Mouse (Mus musculus): ENCODE data around the gene Tes3-ps. TPM values are rescaled to one million over a fixed set of nuclear protein-coding genes. Genes with fewer than 3 reads are reported as not detected.

Tes3-ps gene
- 1 to 10 TPM; 6.6 to 7.3 TPM for polyA plus RNA-seq (2017; shearing (Covaris generic))

DNA sequence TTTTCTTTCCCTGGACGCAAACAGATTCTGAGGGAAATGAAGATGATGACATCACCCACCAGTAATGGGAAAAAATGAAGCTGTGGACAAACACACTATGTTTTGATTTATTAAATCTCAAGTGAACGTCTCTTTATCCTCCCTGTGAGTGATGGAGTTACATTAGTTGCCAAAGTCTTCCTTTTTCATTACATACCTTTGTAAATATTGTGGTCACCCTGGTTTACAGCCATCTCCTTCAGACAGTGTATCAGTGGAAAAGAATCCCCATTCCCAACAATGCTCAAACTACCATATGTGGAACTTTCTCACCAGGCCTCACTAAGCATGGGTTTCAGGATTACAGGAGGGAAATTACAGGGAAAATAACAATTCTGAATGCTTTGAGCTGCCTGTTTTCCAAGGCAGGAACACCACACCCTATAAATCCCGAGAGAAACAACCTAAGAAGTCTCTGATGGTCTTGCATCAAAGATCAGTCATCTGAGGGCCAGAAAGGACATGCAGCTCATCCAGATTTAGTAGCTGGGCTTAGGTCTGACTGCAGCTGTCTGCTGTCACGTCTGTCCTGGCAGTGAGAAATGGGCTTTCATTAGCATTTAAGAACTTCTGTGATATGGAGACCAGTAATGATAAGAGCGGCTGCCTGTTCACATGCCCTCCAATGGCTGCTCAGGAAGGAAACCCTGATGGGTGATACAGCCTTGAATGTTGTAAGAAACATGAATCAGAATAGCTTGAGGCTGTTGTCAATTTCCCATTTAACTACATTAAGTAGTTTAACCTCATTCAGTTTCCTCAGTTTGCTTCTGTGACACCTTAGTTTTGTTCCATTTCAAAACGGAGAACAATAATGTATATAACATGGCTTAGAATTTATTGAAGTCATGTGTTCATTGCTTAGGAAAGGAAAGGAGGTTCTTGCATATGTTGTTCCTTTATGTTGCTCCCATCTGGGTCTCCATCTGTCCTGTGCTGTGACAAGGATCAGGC, at the start of gene Tes3-ps:
Tes3-ps (plus strand) TSS at position 943 of the 993 bp plus-strand sequence.
- no peak for ATAC-seq

DNA sequence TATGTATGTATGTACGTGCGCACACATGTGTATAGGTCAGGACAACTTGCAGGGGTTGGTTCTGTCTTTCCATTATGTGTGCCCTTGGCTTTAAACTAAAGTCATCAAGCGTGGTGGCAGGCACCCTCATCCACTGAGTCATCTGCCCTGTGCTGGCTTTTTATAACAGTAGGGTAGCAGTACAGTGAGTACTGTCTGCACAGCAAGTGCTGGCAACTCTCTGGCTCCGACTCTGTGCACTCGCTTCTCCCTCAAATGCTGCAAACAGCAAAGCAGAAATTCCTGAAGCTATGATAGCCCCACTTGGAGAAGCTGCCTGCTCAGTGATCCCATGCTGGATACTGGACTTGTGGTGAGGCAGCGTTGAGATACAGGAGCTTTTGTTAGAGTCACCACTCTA, 48.7 kb upstream of the Tes3-ps start:
- no peak for ATAC-seq

DNA sequence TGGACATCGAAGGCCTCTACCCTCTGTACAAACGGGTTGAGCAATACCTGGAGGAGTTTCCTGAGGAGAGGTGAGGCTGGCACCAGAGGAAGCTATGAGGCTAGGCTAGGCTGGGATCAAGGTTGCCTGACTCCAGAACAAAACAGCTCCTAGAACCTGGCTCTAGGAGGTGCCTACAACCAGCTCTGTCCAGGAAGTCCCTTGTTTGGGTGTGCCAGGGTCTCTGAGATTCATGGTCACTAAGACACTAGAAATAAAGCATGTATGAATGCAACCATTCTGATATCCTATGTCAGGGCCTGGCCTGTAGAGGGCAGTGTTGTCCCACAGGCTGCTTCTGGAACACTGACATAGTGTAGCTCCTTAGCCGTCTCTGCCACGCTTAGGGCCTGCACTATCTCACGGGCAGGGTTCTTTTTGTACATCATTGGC, 43.8 kb upstream of the Tes3-ps start:
- ATAC-seq, result peak; percentile 88

DNA sequence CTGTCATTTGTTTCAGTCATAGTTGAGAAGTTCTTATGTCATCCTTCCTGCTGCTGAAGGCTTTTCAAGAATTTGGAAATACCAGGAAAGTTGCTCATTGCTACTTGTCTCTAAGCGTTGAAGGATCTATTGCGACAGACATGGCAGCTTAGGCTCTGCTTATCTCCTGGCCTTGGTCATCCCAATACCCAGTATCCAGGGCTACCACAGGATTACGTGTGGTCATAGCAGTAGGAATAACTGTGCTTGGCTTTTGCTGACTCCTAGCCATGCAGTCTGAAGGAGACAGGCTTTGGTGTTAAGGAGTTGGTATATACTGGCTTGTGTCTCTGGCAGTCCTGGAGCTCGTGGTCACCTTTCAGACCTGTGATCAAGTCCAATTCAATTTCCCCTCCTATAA, 32.8 kb upstream of the Tes3-ps start:
- no peak for ATAC-seq

DNA sequence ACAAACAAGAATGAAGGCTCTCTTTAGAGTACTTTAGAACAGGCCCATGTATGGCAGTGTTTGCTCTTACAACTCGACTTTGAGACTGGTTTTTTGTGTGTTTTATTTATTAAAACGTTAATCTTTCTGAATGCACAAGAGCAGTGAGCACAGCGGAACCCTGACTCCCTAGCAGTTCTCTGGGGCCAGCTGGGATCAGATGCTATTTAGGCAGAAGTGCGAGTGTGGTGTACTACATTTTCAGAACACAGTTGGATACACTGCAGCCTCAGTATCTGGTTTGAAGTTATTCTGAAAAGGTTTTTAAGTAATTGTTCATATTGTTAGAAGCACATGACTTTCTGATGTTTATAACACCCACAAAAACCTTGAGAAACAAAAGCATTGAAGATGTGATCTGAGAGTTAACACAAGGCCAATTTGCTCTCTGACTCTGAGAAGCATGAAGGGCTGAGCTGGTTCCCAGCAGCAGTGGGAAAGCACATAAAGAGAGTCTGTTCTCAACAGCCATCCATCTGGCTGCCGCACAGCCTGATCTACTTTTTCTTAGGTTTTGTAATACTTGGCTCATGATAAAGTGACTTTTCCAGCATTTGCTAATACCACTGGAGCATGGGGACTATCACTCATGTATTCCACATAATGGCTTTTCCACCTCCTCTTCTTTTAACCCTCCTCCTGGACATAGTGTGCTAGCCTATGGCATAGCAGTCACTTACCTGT, 32.3 kb upstream of the Tes3-ps start:
- ATAC-seq, result no peak

DNA sequence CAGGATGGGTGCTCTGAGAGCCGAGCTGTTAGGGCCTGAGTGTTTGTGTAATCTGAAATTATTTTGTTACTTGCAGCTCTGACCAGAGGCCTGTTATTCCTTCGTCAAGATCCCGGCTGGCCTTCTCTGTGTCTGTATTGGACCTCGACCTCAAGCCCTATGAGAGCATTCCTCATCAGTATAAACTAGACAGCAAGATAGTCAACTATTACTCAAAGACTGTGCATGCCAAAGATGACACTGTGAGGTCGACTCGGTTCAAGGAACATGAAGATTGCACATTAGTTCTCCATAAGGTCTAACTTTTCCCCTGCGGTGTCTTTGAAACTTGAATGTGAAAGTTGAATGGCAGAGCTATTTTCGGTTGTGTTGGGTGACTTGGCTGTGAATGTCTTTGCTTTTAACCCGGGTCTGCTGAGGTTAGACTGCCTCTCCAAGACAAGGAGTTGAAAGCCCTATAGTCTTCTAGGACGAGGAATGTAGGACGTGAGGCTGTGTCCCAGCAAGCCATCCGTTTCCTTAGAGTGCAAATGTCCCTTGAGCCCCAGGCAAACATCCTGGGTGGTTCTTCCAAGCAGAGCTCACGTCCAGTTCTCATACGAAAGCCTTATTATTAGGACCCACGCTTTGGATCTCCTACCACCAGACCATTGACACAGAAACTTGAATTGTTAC, 31.5 kb upstream of the Tes3-ps start:
- no peak for ATAC-seq

DNA sequence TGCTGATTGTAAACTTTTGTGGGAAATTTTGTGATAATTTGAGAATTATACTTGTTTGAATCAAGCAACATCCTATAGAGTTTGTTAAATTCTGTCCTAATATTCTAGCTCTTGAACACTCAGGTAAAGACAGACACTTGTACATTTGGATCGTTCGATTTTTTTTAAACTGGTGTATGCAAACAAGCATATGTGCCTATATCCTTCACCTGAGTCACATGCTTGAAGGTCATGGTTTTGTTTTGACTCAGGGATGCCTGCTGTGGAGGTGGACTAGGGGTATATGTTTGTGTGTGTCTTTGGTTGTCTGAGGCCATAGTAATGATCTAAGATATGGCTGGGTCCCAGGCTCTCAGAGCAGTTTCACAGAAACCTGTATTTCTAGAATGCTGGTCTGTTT, 30.2 kb upstream of the Tes3-ps start:
- ATAC-seq, result no peak

DNA sequence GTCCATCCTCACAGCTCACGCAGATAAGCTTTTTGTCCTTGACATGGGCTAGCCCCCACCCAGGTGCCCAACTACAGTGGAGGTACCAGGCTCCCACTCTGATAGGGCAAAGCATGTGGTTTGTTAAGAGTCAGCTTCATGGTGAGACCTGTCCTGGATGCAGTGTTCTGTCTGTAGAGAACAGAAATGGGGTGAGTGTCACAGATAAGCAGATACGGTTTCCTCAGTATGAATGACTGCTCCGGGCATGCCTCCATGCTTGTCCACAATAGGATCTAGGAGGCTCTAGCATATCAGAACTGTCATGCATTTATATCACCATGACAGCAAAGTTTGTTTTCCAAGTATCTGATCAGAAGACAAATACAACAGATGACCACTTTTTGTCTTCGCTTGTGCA, 27.2 kb upstream of the Tes3-ps start:
- no peak for ATAC-seq

DNA sequence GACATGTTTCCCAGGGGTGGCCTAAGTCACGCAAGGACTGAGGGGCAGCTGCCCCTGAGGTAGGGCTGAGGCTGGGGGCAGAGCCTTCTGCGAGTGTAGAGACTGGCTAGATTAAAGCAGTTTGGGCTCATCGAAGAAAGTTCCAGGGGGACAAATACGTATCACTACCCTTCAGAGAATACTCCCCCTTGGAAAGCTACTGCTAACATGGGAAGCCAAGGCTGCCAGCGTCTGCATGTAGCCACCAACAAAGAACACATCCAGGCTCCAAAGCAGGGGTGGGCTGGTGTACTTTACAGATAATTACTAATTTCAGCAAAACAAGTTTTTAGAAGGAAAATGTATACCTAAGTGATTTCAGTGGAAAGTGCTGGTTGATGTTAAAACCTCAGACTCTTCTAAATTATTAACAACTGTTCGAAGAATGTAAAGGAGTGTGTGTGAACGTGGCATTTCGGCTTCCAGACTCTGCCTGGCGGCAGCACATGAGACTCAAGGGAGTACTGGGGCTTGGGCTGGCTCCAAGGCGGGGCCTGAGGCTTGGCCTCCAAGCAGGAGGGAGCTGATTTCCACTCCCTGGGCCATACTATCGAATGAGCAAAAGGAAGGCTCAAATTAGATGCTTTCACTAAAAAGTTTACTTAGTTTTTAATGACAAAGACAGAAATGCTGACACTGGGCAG, 26.6 kb upstream of the Tes3-ps start:
- ATAC-seq, result no peak

DNA sequence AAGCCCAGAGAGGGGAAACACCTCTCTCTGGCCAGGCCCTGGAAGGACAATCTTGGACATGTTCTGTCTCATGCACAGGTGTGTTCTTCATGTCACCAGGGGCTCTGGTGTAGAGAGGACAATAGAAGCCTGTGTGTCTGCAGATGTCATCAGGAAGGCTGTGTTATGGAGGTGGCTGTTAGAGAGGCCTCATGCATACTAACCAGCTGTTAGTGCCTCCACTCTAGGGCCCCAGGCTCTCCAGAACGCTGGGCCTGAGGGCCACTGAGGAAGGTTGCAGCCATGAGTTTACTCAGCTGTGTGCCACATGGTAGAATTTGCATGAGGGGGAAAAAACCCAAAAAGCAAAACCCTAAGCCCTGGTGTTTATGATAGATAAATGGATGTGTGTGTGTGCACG, 25.5 kb upstream of the Tes3-ps start:
- no peak for ATAC-seq

DNA sequence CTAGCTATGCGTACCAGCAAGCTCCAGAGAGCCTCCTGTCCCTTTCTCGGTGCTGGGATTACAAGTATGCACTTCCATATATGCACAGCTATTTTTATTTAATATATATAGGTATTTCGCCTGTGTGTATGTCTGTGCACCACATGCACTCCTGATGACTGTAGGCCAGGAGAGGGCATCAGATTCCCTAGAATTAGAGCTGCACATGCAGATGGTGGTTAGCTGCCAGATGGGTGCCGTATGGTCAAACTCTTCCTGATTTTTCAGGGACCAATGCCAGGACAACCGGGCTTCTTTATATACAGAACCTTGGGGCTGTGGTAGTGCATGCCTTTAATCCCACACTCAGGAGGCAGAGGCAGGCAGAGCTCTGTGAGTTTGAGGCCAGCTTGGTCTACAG, 24.1 kb upstream of the Tes3-ps start:
- no peak for ATAC-seq

DNA sequence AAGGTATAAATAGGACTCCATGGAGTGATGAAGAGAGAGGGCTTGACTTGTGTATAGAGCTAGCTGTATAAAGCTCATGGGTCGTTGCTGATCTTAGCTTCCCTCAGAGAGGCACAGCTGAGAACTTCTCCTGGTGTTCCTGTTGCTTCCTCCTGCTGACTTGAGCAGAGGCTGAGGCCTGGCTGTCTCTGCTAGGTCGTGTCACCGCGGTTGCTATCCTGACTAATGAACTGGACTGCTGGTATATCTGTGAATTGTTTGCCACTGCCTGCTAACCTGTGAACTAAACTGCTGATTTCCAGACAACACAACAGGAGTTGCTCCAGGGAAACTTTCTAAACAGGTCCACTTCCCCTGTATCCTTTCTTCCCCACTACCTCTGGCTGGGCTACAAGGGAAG, 22.8 kb upstream of the Tes3-ps start:
- no peak for ATAC-seq

DNA sequence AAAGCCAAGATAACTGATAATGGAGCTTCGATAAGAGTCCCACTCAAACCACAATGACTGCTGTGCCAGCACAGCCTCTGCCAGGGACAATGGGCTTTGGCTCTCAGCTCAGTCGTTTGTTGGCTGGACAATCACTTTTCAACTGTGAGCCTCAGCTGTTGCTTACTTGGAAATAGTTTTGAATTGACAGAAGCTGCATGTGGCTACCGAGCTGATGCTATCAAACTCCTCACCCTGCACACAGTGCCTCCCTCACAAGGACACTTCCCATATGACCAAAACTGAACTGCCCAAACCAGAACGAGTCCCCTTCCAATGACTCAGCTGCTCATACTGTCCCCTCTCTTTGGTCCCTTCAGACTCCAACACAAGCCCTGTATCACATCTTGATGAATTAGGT, 22.3 kb upstream of the Tes3-ps start:
- no peak for ATAC-seq

DNA sequence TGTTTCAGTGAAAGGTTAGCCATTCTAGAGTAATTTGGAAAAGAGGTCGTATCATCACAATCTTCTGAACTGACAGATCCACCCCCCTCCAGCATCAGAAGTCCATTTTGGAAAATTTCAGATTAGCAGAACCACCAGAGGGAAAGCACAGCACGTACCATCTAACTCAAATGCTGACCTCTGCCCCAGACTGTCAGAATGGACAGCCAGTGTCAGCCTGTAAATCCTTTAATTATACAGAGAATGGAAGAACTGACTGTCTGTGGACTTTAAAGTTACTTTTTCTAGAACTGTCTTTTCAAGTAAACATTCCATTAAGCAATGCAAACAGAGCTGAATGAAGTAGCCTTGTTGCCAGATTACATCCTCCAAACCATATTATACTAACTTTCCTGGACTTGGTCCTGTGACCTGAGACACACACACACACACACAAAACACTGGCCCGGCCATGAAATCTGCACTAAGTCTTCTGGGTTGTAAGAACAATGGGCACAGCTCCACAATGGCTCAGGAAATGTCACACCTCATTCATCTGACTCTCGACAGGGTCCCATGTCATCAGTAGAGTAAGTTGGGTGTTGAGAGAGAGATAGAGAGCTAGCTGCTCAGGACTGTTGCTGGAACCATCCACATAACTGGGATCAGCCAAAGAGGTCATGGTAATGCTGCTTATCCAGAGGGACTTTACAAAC, 21.0 kb upstream of the Tes3-ps start:
- no peak for ATAC-seq

DNA sequence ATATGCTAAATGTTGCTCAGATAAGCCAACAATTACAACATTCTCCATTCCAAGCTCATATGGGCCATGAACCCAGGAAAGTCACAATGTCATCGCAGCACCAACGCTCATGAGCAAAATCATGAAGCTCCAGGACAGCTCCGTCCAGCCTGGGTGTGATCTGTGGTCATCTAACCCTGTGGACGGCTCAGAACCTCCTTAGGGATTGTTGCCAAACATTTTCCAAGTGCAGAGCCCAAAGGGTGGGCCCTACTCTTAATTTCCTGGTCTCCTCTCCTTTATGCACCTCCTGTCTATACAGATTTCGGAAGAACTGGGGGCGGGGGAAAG, 20.5 kb upstream of the Tes3-ps start:
- no peak for ATAC-seq

DNA sequence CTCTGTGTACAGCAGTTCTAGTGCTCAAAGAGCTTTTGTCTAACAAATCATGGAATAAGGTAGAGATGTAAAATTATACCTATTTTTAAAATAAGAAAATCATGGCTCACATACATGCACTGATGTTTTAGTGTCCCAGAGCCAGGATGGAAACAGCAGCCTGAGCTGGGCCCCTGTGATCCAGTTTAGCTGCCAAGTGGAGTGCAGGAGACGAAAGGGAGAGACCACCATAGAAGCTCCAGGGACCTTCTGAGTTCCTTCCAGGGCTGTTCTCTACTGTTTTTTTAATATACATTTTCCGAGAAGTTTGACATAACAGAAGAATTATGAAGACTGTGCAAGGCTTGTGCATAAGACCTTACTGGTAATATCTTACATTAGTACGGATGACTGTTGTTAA, 15.2 kb upstream of the Tes3-ps start:
- ATAC-seq, result no peak

DNA sequence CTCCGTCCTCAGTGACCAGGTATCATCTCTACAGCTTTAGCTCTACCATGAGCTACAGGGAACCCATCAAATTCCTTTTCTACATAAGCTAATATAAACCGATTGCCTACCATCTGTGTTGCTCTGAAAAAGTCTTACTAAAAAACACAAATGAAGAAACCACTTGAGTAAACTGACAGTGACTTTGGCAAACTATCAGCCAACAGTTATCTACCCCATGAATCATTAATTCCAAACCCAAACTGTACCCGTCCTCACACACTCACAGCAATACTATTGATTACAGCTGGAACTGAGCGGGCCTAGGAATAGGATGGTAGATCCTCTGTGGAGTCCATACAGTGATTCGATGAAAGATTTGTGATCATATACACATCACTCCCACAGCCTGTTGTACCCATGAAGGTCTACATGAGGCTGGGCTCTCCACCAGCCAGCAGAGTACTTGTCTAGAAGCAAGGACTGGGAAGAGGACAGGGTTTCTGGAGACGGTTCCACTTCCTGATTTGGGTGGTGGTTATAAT, 14.2 kb upstream of the Tes3-ps start:
- ATAC-seq, result no peak

DNA sequence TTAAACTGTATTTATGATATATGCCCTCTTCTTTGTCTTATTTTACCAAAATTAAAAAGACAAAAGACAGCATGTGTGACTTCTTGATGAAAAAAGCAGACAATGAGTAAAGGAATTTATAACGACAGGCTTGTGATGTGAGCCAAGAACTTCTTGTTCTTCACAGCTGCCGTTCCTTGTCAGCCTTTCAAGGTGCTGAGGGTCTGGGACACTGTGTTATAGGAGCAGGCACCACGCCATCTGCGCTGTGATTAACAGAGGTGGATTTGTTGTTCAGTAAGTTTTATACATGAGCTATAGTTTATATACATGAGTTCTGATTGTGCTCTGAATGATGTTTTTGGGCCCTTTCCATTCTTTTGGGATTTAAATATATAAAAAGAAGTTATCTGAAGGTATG, 13.7 kb upstream of the Tes3-ps start:
- no peak for ATAC-seq

DNA sequence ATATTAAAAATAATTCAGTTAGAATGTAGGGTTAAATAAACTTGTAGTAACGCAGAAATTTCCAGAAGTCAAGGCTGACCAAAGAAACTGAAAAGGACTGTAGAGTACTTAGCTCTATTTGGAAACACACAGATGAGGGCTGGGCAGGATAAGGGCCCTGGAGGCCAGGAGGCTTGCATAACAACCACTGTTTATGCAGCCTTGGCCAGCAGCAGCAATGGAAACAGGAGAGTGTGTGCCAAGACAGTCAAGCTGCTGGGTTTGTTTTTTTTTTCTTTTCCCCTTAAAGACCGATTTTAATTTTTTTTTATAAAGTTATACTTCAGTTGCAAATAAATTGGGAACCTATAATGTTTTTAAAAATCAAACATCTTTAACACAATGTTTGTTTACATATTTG, 13.1 kb upstream of the Tes3-ps start:
- no peak for ATAC-seq

DNA sequence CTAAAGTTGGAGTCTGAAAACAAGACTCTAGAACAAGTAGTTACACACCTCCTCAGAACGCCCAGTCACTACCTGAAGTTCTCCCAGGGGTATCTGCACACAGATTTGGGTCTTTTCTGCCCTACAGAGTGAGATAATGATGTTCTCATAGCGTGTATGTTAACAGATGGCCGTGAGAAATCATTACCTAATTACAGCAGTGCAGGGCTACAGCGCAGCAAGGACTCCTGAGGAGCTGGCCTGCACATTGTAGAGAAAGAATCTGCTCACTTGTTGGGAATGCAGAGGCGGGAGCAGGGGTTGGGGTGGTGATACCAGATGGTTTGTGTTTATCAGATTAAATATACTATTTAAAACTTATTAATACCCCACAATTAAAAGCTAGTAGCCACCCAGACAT, 12.6 kb upstream of the Tes3-ps start:
- no peak for ATAC-seq

DNA sequence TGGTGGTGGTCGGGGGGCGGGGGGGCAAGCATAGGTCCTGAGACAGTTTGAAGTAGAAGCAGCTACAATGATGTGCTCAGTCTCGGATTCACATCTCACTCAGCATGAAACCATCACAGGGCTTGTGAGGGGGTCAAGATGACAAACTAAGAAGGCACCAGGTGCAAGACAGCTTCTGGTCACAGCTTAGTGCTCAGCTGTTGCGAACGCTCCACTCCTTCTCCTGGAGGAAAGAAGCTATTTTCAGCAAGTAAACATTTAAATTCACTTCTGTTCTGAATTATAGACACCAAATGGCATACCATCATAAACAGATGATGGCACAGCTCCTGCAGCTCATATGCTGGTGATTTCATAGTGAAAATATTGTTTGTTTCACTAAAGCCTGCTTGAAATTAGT, 7.7 kb upstream of the Tes3-ps start:
- no peak for ATAC-seq

DNA sequence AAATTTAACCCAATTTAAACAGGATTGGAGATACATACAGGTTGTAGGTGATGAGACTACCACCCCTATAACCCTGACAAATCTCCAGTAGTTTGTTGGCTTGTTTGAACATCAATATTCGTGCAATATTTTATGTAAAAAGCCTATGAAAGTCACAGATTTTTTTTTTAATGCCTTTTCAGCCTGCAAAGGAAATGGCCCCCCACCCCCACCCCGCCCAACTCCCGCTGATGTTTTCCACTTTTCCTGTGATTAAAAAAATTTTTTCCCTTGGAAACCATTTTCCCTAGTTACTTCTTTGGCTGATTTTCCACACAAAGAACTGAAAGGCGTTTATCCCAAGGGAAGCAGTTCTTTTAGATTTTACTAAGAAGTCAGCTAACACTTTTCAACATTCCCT, 11.4 kb downstream of the Tes3-ps start, which contains the start of gene Ecm2:
Ecm2 (plus strand) TSS at position 301 of the 400 bp plus-strand sequence.
- ATAC-seq, result no peak
